Mouse (Mus musculus) heart, embryonic 14.5 days (tissue): ENCODE data around the gene Serpina3g. TPM values are rescaled to one million over a fixed set of nuclear protein-coding genes. Genes with fewer than 3 reads are reported as not detected.

ENCODE experiments used
- ATAC-seq: fragments of 200-750 bp; cut with Nextera tagmentation; 2 replicates; pipeline ENCODE4 v1.8.0; 2017; ENCODE audit warnings: low read depth, moderate TSS enrichment; ENCODE audit not compliant: insufficient number of reproducible peaks, insufficient read depth, low FRiP score
- H3K27ac ChIP-seq, 2 experiments: fragments of 200-500 bp in 1 of 2; fragments of 300-500 bp in 1 of 2; sonication (generic) in 1 of 2; replicated peaks in 1 of 2; 2 replicates each; pipeline ENCODE4 v1.5.1; 2012 to 2014; ENCODE audit warnings: low read depth in 2 of 2, low read length in 2 of 2, control low read depth in 1 of 2, mild to moderate bottlenecking in 1 of 2, mixed read lengths in 1 of 2; ENCODE audit not compliant: control insufficient read depth in 1 of 2, insufficient read depth in 1 of 2
- H3K27me3 ChIP-seq: fragments of 300-500 bp; sonication (generic); 2 replicates; pipeline ENCODE4 v1.6.1; 2014; ENCODE audit warnings: mild to moderate bottlenecking, low read length, control low read depth; ENCODE audit not compliant: control insufficient read depth, insufficient read depth
- H3K36me3 ChIP-seq: fragments of 300-500 bp; sonication (generic); 2 replicates; pipeline ENCODE4 v1.6.1; 2014; ENCODE audit warnings: mild to moderate bottlenecking, control low read depth, low read length, mixed read lengths; ENCODE audit not compliant: control insufficient read depth, insufficient read depth
- H3K4me1 ChIP-seq, 2 experiments: fragments of 200-500 bp in 1 of 2; fragments of 300-500 bp in 1 of 2; sonication (generic) in 1 of 2; 2 replicates each; pipeline ENCODE4 v1.6.1; 2012 to 2014; ENCODE audit warnings: low read length in 2 of 2, control low read depth in 1 of 2, mixed read lengths in 1 of 2; ENCODE audit not compliant: control insufficient read depth in 2 of 2, insufficient read depth in 2 of 2
- H3K4me2 ChIP-seq: fragments of 300-500 bp; sonication (generic); 2 replicates; pipeline ENCODE4 v1.6.1; 2014; ENCODE audit warnings: mild to moderate bottlenecking, low read length
- H3K4me3 ChIP-seq, 2 experiments: fragments of 200-500 bp in 1 of 2; fragments of 300-500 bp in 1 of 2; sonication (generic) in 1 of 2; 2 replicates each; pipeline ENCODE4 v1.5.1; 2012 to 2014; ENCODE audit warnings: low read length in 2 of 2, mild to moderate bottlenecking in 2 of 2, control low read depth in 1 of 2, low read depth in 1 of 2, moderate library complexity in 1 of 2; ENCODE audit not compliant: control insufficient read depth in 1 of 2, insufficient read depth in 1 of 2
- H3K9ac ChIP-seq: fragments of 300-500 bp; sonication (generic); 2 replicates; pipeline ENCODE4 v1.6.1; 2014; ENCODE audit warnings: mild to moderate bottlenecking, low read length
- H3K9me3 ChIP-seq: fragments of 300-500 bp; sonication (generic); 2 replicates; pipeline ENCODE4 v1.6.1; 2016; ENCODE audit warnings: low read length, control low read depth; ENCODE audit not compliant: control insufficient read depth
- WGBS: fragments of 180-500 bp; shearing (Covaris S2); extraction: QIAGEN DNeasy Blood & Tissue Kit; methylation state at CpG from one replicate; pipeline ENCODE4 v1.1.7; 2014; 5-methylcytosine and 5-hydroxymethylcytosine counted together
- polyA plus RNA-seq: library from polyadenylated mRNA; unstranded; fragments of >200 nt; fragmentation: Nextera tagmentation; extraction: Ambion mirVana; gene quantifications from 2 replicates; pipeline ENCODE4 v1.2.1, GENCODE M21; 2014

Gene Serpina3g
- polyA plus RNA-seq, 1 experiment from 2014 or later, result 2.4 TPM

DNA sequence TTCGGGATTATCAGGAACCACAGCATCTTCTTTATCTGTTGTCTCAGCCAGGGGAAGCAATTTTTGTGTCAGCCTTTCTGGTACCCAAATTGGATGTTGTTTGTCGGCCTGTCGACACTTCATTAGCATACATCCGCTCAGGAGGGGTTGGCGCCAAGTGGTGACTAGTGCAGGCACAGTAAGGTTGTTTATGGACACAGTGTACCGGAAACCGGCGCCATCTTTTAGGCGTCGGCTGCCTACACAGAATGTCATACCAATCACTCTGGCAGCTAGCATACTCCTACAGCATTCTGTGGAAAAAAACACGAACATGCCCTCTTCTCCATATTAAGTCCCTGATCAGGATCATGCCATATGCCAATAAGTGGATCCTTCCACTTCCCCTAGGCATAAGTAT, 47.3 kb downstream of the Serpina3g start:
- no peak overlapping the region for H3K27ac ChIP-seq
- WGBS, result 84% methylated on average over 11 of the region's 11 CpGs
- no peak overlapping the region for H3K9ac ChIP-seq
- no peaks in the 10 kb centered on the region for H3K27me3 ChIP-seq
- H3K36me3 ChIP-seq, result no peaks in the 10 kb centered on the region
- ATAC-seq, result no peak
- 0 out of 2 replicates have a peak, but pooled peaks cover 2% of the 10 kb centered on the region for H3K9me3 ChIP-seq
- H3K4me3 ChIP-seq, result no peak overlapping the region
- no peaks in the 10 kb centered on the region for H3K4me1 ChIP-seq
- no peak overlapping the region for H3K4me2 ChIP-seq

DNA sequence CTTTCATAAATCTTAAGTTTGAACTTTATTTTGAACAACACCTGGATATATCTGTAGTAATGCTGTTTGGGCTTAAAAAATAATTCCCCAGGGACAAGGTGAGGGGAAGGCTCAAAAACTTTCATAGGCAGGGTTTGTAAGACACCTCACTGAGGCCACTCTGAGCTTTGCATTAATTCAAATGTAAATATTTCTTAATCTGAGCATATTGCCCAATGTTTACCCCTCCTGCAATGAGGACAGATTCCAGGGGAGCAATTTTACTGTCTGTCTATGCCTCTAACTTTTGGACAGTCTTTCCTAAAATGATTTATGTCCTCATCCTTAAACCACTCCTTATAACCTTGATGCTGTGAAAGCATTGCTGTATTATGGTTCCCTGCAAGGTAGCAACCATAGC, 52.3 kb downstream of the Serpina3g start:
- Histone ChIP-seq H3K27me3 (no peaks in the 10 kb centered on the region), H3K9ac (no peak overlapping the region), H3K27ac (no peak overlapping the region), H3K4me2 (no peak overlapping the region), H3K9me3 (no peaks in the 10 kb centered on the region), H3K36me3 (no peaks in the 10 kb centered on the region), H3K4me3 (no peak overlapping the region), H3K4me1 (no peaks in the 10 kb centered on the region)
- no peak for ATAC-seq

DNA sequence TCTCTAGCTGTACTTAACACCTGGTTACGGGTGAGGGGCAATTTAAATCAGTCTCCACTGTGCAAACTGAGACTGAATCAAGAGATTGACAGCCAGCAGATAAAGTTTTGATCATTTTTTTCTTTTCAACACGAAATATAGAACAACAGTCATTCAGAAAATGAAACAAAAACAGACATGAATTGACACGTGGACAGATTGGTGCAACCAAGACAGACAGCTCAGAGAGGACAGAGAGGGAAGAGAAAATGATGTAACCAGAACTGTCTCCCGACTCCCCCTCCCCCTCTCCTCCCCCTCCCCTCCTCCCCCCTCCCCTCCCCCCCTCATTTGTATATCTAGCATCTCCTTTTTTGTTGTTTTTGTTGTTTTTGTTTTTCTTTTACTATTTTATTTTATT, 53.8 kb downstream of the Serpina3g start:
- Histone ChIP-seq H3K4me3 (no peak overlapping the region), H3K9ac (no peak overlapping the region), H3K27me3 (no peaks in the 10 kb centered on the region), H3K27ac (no peak overlapping the region), H3K9me3 (no peaks in the 10 kb centered on the region), H3K4me2 (no peak overlapping the region), H3K4me1 (no peaks in the 10 kb centered on the region), H3K36me3 (no peaks in the 10 kb centered on the region)
- ATAC-seq, result no peak
- 39% methylated on average over 4 of the region's 4 CpGs for WGBS

Other genes starting within 250 kb of the Serpina3g start
- gene Serpina11, start 246.3 kb upstream of the Serpina3g start, polyA plus RNA-seq, result not detected in 2 replicates
- gene Serpina9, start 222.5 kb upstream of the Serpina3g start, polyA plus RNA-seq, result 0.27 and 0.36 TPM in 2 replicates
- not detected in 2 replicates for gene Serpina12, start 191.8 kb upstream of the Serpina3g start, polyA plus RNA-seq
- gene Serpina5, start 135.1 kb upstream of the Serpina3g start, polyA plus RNA-seq, result not detected in 2 replicates
- not detected in 2 replicates for gene Serpina3a, start 123.5 kb upstream of the Serpina3g start, polyA plus RNA-seq
- 0.19 TPM in 1 of 2 replicates, not detected in the other for gene Serpina3b, start 108.2 kb upstream of the Serpina3g start, polyA plus RNA-seq
- gene Serpina3c, start 82.4 kb upstream of the Serpina3g start, polyA plus RNA-seq, result 0.08 TPM in 1 of 2 replicates, not detected in the other
- gene Serpina3f, start 21.7 kb upstream of the Serpina3g start, polyA plus RNA-seq, result not detected in 2 replicates
- gene Serpina3i, start 26.9 kb downstream of the Serpina3g start, polyA plus RNA-seq, result 0.53 TPM in 1 of 2 replicates, not detected in the other
- gene Serpina3j, start 78.3 kb downstream of the Serpina3g start, polyA plus RNA-seq, result not detected in 2 replicates
- gene Serpina3k, start 102.2 kb downstream of the Serpina3g start, polyA plus RNA-seq, result not detected in 2 replicates
- gene Serpina3m, start 102.2 kb downstream of the Serpina3g start, polyA plus RNA-seq, result not detected in 2 replicates
- 0.16 and 0.28 TPM in 2 replicates for gene Serpina3n, start 170.5 kb downstream of the Serpina3g start, polyA plus RNA-seq
- 0.16 TPM in 1 of 2 replicates, not detected in the other for gene Gsc, start 237.1 kb downstream of the Serpina3g start, polyA plus RNA-seq